Mouse (Mus musculus): Measurements from ENCODE around the gene Sult2b1. TPM values are rescaled to one million over a fixed set of nuclear protein-coding genes. Genes with fewer than 3 reads are reported as not detected.

Gene Sult2b1
- polyA plus RNA-seq, 1 experiment from 2014 or later, result 0.30 TPM

DNA sequence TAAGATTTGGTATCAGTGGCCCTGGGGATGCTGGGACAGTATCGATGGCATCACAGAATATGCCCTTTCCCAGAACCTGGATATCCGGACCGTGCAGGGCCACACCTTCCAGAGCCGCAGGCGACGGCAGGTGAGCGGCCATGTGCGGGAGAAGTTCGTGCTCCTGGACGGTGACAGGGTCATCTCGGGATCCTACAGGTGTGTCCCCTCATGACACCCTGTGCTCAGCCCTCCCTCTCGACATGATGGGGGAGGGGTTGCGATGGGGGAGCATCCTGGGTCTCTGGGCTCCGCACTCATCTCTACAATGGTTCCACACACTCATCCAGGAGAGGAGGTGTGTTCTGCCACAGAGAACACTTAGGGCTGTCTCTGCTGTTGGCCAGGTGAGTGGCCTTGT is 60.7 kb downstream of the Sult2b1 start:
- WGBS, result 93% methylated on average over 14 of the region's 14 CpGs
- H3K27me3 ChIP-seq (ENCODE audit: control insufficient read depth, insufficient read depth, low read length), result no peaks in the 10 kb centered on the region
- ATAC-seq (ENCODE audit: insufficient number of reproducible peaks, insufficient read depth, low FRiP score, low read depth), result no peak

DNA sequence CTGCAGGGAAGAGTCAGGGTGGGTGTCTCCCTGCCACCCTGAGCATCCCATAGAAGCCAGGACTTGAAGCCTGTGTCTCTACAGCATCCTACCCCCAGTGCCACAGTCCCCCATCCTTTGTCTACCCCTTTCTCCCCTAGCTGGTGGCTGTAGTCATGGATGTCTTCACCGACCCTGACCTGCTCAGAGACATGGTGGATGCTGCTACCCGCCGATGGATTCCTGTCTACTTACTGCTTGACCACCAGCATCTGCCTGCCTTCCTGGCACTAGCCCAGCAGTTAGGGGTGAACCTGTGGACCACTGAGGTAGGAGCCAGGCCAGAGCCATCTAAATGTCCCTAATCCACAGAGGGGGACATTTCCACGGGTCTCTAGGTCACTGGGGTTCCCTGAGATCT is 61.2 kb downstream of the Sult2b1 start:
- no peak overlapping the region for H3K9ac ChIP-seq (ENCODE audit: low read length)
- ATAC-seq (ENCODE audit: insufficient number of reproducible peaks, insufficient read depth, low FRiP score, low read depth), result no peak
- no peaks in the 10 kb centered on the region for H3K27me3 ChIP-seq (ENCODE audit: control insufficient read depth, insufficient read depth, low read length)
- H3K27ac ChIP-seq (replicated peaks in 1 of 2; ENCODE audit: control insufficient read depth in 1 of 2, insufficient read depth in 1 of 2, low read depth in 2 of 2, low read length in 2 of 2), result no peak overlapping the region
- 87% methylated on average over 4 of the region's 4 CpGs for WGBS
- peaks cover 70% of the 10 kb centered on the region for H3K36me3 ChIP-seq (ENCODE audit: control insufficient read depth, insufficient read depth, low read length)
- H3K9me3 ChIP-seq (ENCODE audit: control insufficient read depth, low read length), result no peaks in the 10 kb centered on the region
- peaks cover 2 to 15% of the 10 kb centered on the region in 2 experiments for H3K4me1 ChIP-seq (ENCODE audit: control insufficient read depth in 2 of 2, insufficient read depth in 2 of 2, low read length in 2 of 2)
- no peak overlapping the region for H3K4me2 ChIP-seq (ENCODE audit: low read length)
- H3K4me3 ChIP-seq (ENCODE audit: control insufficient read depth in 1 of 2, insufficient read depth in 1 of 2, low read depth in 1 of 2, low read length in 2 of 2), result no peak overlapping the region

More for the DNA sequence above, 60.7 kb downstream of the Sult2b1 start:
- H3K9me3 ChIP-seq (ENCODE audit: control insufficient read depth, low read length), result no peaks in the 10 kb centered on the region
- H3K9ac ChIP-seq (ENCODE audit: low read length), result no peak overlapping the region
- H3K4me2 ChIP-seq (ENCODE audit: low read length), result no peak overlapping the region
- no peak overlapping the region for H3K27ac ChIP-seq (replicated peaks in 1 of 2; ENCODE audit: control insufficient read depth in 1 of 2, insufficient read depth in 1 of 2, low read depth in 2 of 2, low read length in 2 of 2)
- peaks cover 70% of the 10 kb centered on the region for H3K36me3 ChIP-seq (ENCODE audit: control insufficient read depth, insufficient read depth, low read length)
- no peak overlapping the region for H3K4me3 ChIP-seq (ENCODE audit: control insufficient read depth in 1 of 2, insufficient read depth in 1 of 2, low read depth in 1 of 2, low read length in 2 of 2)
- H3K4me1 ChIP-seq (ENCODE audit: control insufficient read depth in 2 of 2, insufficient read depth in 2 of 2, low read length in 2 of 2), result peaks cover under 1 to 13% of the 10 kb centered on the region in 2 experiments

DNA sequence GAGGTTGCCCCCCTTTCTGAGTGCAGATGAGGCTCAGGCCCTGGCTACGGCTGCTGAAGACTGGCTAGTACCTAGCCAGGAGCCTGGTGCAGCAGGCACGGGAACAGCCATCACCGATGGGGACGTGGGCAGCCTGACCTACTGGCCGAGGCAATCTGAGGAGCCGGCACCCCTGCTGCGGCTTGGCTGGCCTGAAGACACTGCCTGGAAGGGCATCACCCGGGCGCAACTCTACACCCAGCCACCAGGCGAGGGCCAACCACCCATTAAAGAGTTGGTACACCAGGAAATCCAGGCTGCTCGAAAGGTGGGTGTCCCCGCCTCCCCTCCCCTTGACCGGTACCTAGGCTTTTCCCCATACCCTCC is 62.1 kb downstream of the Sult2b1 start:
- Histone ChIP-seq H3K9ac (ENCODE audit: low read length) (no peak overlapping the region), H3K27ac (replicated peaks in 1 of 2; ENCODE audit: control insufficient read depth in 1 of 2, insufficient read depth in 1 of 2, low read depth in 2 of 2, low read length in 2 of 2) (no peak overlapping the region), H3K36me3 (ENCODE audit: control insufficient read depth, insufficient read depth, low read length) (peaks cover 70% of the 10 kb centered on the region), H3K4me2 (ENCODE audit: low read length) (no peak overlapping the region), H3K4me3 (ENCODE audit: control insufficient read depth in 1 of 2, insufficient read depth in 1 of 2, low read depth in 1 of 2, low read length in 2 of 2) (no peak overlapping the region), H3K4me1 (ENCODE audit: control insufficient read depth in 2 of 2, insufficient read depth in 2 of 2, low read length in 2 of 2) (peaks cover 2 to 15% of the 10 kb centered on the region in 2 experiments), H3K9me3 (ENCODE audit: control insufficient read depth, low read length) (no peaks in the 10 kb centered on the region), H3K27me3 (ENCODE audit: control insufficient read depth, insufficient read depth, low read length) (no peaks in the 10 kb centered on the region)
- 75% methylated on average over 13 of the region's 13 CpGs for WGBS
- ATAC-seq (ENCODE audit: insufficient number of reproducible peaks, insufficient read depth, low FRiP score, low read depth), result no peak

DNA sequence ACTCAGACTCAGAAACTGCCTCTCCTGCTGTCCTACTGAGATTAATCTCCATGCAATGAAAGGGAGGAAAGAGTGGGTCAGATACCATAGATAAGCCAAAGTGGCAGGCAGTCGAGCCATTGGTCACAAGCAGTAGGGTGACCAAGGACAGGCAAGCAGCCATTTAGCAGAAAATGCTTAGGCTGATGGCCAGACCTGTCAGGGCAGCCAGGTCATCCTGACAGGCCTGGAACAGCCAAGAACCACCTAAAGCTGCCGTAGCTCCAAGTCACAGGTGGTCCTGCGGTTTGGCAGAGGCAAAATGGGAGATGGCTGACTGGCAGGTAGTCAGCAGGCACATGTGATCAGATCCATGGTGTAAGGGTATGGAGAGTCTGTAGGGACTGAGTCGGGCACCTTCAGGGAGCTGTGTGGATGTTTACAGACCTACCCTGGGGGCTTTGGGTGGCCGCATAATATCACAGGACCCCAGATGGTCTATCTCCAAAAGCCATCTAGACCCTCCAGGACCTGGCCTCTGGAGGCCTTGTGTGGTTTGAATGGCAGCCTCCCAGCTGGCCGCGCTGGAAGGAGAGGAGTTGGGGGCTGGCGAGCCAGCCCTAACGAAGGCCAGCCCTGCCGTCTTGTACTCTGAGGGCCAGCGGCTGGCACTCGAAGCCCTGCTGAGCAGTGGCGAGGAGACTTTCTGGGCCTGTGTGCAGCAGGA is 62.7 kb downstream of the Sult2b1 start:
- Histone ChIP-seq H3K4me1 (ENCODE audit: control insufficient read depth in 2 of 2, insufficient read depth in 2 of 2, low read length in 2 of 2) (peaks cover 2 to 20% of the 10 kb centered on the region in 2 experiments), H3K9me3 (ENCODE audit: control insufficient read depth, low read length) (no peaks in the 10 kb centered on the region), H3K27me3 (ENCODE audit: control insufficient read depth, insufficient read depth, low read length) (no peaks in the 10 kb centered on the region), H3K9ac (ENCODE audit: low read length) (no peak overlapping the region), H3K36me3 (ENCODE audit: control insufficient read depth, insufficient read depth, low read length) (peaks cover 70% of the 10 kb centered on the region), H3K27ac (replicated peaks in 1 of 2; ENCODE audit: control insufficient read depth in 1 of 2, insufficient read depth in 1 of 2, low read depth in 2 of 2, low read length in 2 of 2) (no peak overlapping the region), H3K4me3 (ENCODE audit: control insufficient read depth in 1 of 2, insufficient read depth in 1 of 2, low read depth in 1 of 2, low read length in 2 of 2) (no peak overlapping the region), H3K4me2 (ENCODE audit: low read length) (no peak overlapping the region)
- ATAC-seq (ENCODE audit: insufficient number of reproducible peaks, insufficient read depth, low FRiP score, low read depth), result no peak
- WGBS, result 60% methylated on average over 13 of the region's 13 CpGs

DNA sequence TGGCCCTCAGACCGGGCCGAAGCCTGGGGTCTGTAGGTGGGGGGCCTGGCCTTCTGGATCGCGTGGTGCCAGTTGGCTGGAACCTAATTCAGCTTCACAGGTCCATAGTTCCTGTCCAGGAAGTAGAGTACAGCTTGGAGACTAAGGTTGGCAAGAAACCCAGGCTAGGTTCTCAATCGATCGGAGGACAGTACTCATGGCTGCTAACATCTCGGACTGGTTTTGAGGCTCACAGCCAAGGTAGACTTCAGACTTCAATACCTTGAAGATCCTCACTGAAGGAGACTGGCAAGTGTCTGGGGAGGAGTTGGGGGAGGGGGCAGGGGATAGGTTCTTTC is 63.3 kb downstream of the Sult2b1 start:
- ATAC-seq (ENCODE audit: insufficient number of reproducible peaks, insufficient read depth, low FRiP score, low read depth), result no peak
- Histone ChIP-seq H3K36me3 (ENCODE audit: control insufficient read depth, insufficient read depth, low read length) (peaks cover 70% of the 10 kb centered on the region), H3K4me3 (ENCODE audit: control insufficient read depth in 1 of 2, insufficient read depth in 1 of 2, low read depth in 1 of 2, low read length in 2 of 2) (no peak overlapping the region), H3K9me3 (ENCODE audit: control insufficient read depth, low read length) (no peaks in the 10 kb centered on the region), H3K4me2 (ENCODE audit: low read length) (no peak overlapping the region), H3K27me3 (ENCODE audit: control insufficient read depth, insufficient read depth, low read length) (no peaks in the 10 kb centered on the region), H3K4me1 (ENCODE audit: control insufficient read depth in 2 of 2, insufficient read depth in 2 of 2, low read length in 2 of 2) (peaks cover 5 to 26% of the 10 kb centered on the region in 2 experiments), H3K9ac (ENCODE audit: low read length) (no peak overlapping the region), H3K27ac (replicated peaks in 1 of 2; ENCODE audit: control insufficient read depth in 1 of 2, insufficient read depth in 1 of 2, low read depth in 2 of 2, low read length in 2 of 2) (no peak overlapping the region)
- 85% methylated on average over 7 of the region's 7 CpGs for WGBS

DNA sequence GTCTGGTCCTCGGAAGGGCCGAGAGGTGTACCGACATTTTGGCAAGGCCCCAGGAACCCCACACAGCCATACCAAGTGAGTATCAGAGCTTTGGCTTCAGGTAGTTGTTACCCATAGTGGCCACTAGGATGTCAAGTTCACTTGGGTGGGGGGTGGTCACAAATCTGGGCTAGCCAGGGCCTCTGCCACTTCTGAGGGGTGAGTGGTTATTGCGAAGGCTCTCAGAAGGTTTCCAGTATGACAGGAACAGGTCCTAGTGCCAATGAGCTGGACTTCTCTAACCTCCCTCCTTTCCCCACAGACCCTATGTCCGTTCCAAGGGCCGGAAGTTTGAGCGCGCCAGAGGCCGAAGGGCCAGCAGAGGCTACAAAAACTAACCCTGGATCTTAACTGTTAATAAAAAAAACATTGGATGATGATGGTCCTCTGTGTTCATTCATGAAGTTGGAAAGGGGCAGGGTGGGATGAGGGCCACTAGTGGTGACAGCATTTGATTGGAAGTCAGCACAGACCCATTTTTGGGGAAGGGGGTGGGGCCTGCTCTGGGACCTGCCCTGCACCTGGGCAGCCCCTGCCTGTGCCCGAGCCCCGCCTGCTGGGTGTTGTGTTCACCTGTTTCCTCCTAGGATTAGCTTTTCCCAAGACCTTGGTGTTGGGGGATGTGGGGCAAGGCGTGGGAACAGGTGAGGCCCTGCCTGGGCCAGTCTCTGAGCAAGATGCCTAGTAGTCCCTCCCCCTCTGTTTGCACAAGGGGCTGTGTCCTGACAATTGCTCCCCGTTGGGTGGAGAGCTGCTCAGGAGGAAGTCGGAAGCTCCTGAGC is 63.8 kb downstream of the Sult2b1 start, which contains the start of gene Fam83e:
Fam83e (plus strand) TSS at position 800 of the 821 bp plus-strand sequence.
- Histone ChIP-seq H3K27ac (replicated peaks in 1 of 2; ENCODE audit: control insufficient read depth in 1 of 2, insufficient read depth in 1 of 2, low read depth in 2 of 2, low read length in 2 of 2) (no peak within 1 kb of the TSS), H3K9me3 (ENCODE audit: control insufficient read depth, low read length) (no peaks in the 10 kb centered on the region), H3K9ac (ENCODE audit: low read length) (no peak within 1 kb of the TSS), H3K4me2 (ENCODE audit: low read length) (no peak within 1 kb of the TSS), H3K36me3 (ENCODE audit: control insufficient read depth, insufficient read depth, low read length) (peaks cover 65% of the 10 kb centered on the region), H3K4me3 (ENCODE audit: control insufficient read depth in 1 of 2, insufficient read depth in 1 of 2, low read depth in 1 of 2, low read length in 2 of 2) (no peak within 1 kb of the TSS), H3K27me3 (ENCODE audit: control insufficient read depth, insufficient read depth, low read length) (no peaks in the 10 kb centered on the region), H3K4me1 (ENCODE audit: control insufficient read depth in 2 of 2, insufficient read depth in 2 of 2, low read length in 2 of 2) (peaks cover 10 to 31% of the 10 kb centered on the region in 2 experiments)
- ATAC-seq (ENCODE audit: insufficient number of reproducible peaks, insufficient read depth, low FRiP score, low read depth), result no peak
- 79% methylated on average over 14 of the region's 14 CpGs for WGBS

DNA sequence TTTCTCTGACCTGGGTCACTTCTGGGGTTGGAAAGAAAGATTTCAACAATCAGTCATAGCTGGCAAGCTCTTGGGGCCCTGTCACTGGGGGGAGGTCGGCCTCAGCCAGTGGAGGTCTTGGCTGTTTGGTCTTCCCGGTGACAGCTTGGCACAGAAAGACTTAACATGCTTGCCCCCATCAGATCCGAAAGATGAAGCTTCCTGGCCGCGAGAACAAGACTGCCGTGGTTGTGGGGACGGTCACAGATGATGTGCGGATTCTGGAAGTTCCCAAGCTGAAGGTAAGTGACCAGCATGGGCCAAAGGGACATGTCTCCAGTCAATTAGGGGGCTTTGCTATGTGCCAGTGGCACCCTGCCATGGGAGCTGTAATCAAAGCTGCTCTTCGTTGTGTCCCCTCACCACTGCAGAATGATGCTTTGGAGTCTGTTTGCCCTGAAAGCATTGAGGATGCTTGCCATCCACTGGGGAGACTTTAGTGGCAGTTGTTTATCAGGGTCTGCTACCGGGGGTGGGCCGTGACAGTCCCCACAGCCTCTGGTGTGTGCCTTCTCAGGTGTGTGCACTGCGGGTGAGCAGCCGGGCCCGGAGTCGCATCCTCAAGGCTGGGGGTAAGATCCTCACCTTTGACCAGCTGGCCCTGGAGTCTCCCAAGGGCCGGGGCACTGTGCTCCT is 64.6 kb downstream of the Sult2b1 start:
- Histone ChIP-seq H3K9ac (ENCODE audit: low read length) (no peak overlapping the region; the same call in 1 of the 2 replicates), H3K36me3 (ENCODE audit: control insufficient read depth, insufficient read depth, low read length) (peaks cover 58% of the 10 kb centered on the region), H3K4me1 (ENCODE audit: control insufficient read depth in 2 of 2, insufficient read depth in 2 of 2, low read length in 2 of 2) (peaks cover 13 to 35% of the 10 kb centered on the region in 2 experiments), H3K4me2 (ENCODE audit: low read length) (no peak overlapping the region; the same call in 1 of the 2 replicates), H3K9me3 (ENCODE audit: control insufficient read depth, low read length) (no peaks in the 10 kb centered on the region), H3K27me3 (ENCODE audit: control insufficient read depth, insufficient read depth, low read length) (no peaks in the 10 kb centered on the region), H3K27ac (replicated peaks in 1 of 2; ENCODE audit: control insufficient read depth in 1 of 2, insufficient read depth in 1 of 2, low read depth in 2 of 2, low read length in 2 of 2) (no peak overlapping the region), H3K4me3 (ENCODE audit: control insufficient read depth in 1 of 2, insufficient read depth in 1 of 2, low read depth in 1 of 2, low read length in 2 of 2) (no peak overlapping the region)
- ATAC-seq (ENCODE audit: insufficient number of reproducible peaks, insufficient read depth, low FRiP score, low read depth), result no peak
- 92% methylated on average over 15 of the region's 16 CpGs for WGBS

Measured in heart, embryonic 14.5 days (tissue).